Mouse (Mus musculus) heart, embryonic 15.5 days (tissue): ENCODE data around the gene Cort. TPM values are rescaled to one million over a fixed set of nuclear protein-coding genes. Genes with fewer than 3 reads are reported as not detected.

ENCODE experiments used
- ATAC-seq: fragments of 200-750 bp; cut with Nextera tagmentation; replicated peaks from 2 replicates; pipeline ENCODE4 v1.8.0; 2017; ENCODE audit warnings: low read depth, moderate TSS enrichment; ENCODE audit not compliant: insufficient number of reproducible peaks, insufficient read depth, low FRiP score
- H3K27ac ChIP-seq: fragments of 300-500 bp; sonication (generic); 2 replicates; pipeline ENCODE4 v1.5.1; 2015; ENCODE audit warnings: mild to moderate bottlenecking, inconsistent platforms
- H3K27me3 ChIP-seq: fragments of 300-500 bp; sonication (generic); 2 replicates; pipeline ENCODE4 v1.6.1; 2015; ENCODE audit warnings: inconsistent platforms
- H3K36me3 ChIP-seq: fragments of 300-500 bp; sonication (generic); 2 replicates; pipeline ENCODE4 v1.6.1; 2015; ENCODE audit warnings: mild to moderate bottlenecking, inconsistent platforms
- H3K4me1 ChIP-seq: fragments of 300-500 bp; sonication (generic); replicated peaks from 2 replicates; pipeline ENCODE4 v1.6.1; 2015; ENCODE audit warnings: inconsistent platforms
- H3K4me2 ChIP-seq: fragments of 300-500 bp; sonication (generic); 2 replicates; pipeline ENCODE4 v1.6.1; 2015; ENCODE audit warnings: inconsistent platforms, mild to moderate bottlenecking, moderate library complexity
- H3K4me3 ChIP-seq: fragments of 300-500 bp; sonication (generic); 2 replicates; pipeline ENCODE4 v1.5.1; 2015; ENCODE audit warnings: mild to moderate bottlenecking, inconsistent platforms
- H3K9ac ChIP-seq: fragments of 300-500 bp; sonication (generic); 2 replicates; pipeline ENCODE4 v1.6.1; 2015; ENCODE audit warnings: mild to moderate bottlenecking, inconsistent platforms
- H3K9me3 ChIP-seq: fragments of 300-500 bp; sonication (generic); replicated peaks from 2 replicates; pipeline ENCODE4 v1.6.1; 2016; ENCODE audit warnings: inconsistent platforms
- WGBS: fragments of 180-500 bp; shearing (Covaris S2); methylation state at CpG from one replicate; pipeline ENCODE4 v1.1.7; 2015; ENCODE audit warnings: mixed read lengths; 5-methylcytosine and 5-hydroxymethylcytosine counted together
- polyA plus RNA-seq: library from polyadenylated mRNA; unstranded; fragments of >200 nt; fragmentation: Nextera tagmentation; extraction: Ambion mirVana; gene quantifications from 2 replicates; pipeline ENCODE4 v1.2.1, GENCODE M21; 2015

Cort gene
- polyA plus RNA-seq, 1 experiment from 2014 or later, result 0.25 TPM

DNA sequence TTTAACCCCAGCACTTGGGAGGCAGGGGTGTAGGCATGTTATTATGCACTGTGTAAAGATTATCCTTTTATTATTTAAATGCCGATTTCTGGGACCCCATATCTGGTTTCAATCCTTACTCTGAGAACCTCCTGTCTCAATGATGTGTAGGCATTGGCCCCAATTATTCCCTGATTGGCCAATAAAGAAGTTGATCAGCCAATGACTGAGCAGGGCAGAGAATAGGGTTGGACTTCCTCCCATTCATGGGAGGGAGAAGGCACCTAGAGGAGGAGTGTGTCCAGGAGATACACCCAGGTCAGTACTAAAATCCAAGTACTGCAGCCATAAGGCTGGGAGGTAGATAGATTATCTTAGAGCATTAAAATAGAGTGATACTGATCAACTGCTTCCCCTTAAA, 36.6 kb upstream of the Cort start:
- Histone ChIP-seq H3K9ac (no peak overlapping the region), H3K4me2 (no peak overlapping the region), H3K27ac (no peak overlapping the region), H3K4me3 (no peak overlapping the region), H3K4me1 (peaks cover 20% of the 10 kb centered on the region), H3K36me3 (peaks cover 34% of the 10 kb centered on the region), H3K27me3 (no peaks in the 10 kb centered on the region), H3K9me3 (no peaks in the 10 kb centered on the region)
- 68% methylated on average over 1 of the region's 1 CpGs for WGBS
- ATAC-seq, result no peak

DNA sequence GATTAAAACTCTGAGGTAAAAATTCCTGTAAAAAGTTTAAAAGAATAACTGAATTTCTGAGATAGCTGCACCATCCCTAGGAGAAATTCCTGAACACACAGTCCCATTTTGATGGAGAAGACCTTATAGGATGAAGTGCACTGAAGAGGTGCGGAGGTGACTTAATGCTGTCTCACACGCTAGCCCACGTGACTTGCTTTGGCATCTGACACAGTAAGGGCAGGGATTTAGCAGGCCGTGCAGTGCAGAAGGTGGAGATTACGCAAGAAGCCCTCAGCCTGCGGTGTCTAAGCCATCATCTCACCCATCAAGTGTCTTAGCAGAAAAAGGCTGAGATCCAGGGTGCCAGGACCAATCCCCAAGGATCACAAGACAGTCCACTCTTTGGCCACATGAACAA, 34.6 kb upstream of the Cort start:
- H3K27ac ChIP-seq, result no peak overlapping the region
- no peak overlapping the region for H3K4me2 ChIP-seq
- no peaks in the 10 kb centered on the region for H3K27me3 ChIP-seq
- no peak for ATAC-seq
- H3K4me3 ChIP-seq, result no peak overlapping the region
- H3K9me3 ChIP-seq, result no peaks in the 10 kb centered on the region
- no peak overlapping the region for H3K9ac ChIP-seq
- 96% methylated on average over 6 of the region's 6 CpGs for WGBS
- peaks cover 16% of the 10 kb centered on the region for H3K4me1 ChIP-seq
- peaks cover 53% of the 10 kb centered on the region for H3K36me3 ChIP-seq

DNA sequence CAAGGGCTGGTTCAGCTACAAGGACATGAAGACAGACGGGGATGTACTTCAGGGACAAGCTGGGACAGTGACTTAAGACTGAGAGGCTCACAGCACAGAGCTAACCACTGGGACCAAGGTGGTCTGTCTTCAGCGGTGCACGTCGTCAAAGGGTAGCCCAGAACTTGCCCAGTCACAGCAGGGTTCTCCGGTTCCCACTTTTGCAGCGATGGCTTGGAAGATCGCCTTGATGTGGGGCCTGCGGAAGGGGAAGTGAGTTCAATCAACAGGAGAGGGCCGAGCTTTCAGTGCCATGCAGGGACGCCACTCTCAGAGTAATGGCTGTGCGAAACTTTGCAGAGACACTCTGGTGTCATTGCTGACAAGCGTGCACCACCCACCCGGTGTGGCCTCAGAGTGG, 33.3 kb upstream of the Cort start:
- peaks cover 4% of the 10 kb centered on the region for H3K4me1 ChIP-seq
- no peaks in the 10 kb centered on the region for H3K27me3 ChIP-seq
- 85% methylated on average over 13 of the region's 13 CpGs for WGBS
- H3K9me3 ChIP-seq, result no peaks in the 10 kb centered on the region
- no peak overlapping the region for H3K27ac ChIP-seq
- no peak for ATAC-seq
- H3K9ac ChIP-seq, result no peak overlapping the region
- H3K36me3 ChIP-seq, result peaks cover 65% of the 10 kb centered on the region
- no peak overlapping the region for H3K4me3 ChIP-seq
- H3K4me2 ChIP-seq, result no peak overlapping the region

DNA sequence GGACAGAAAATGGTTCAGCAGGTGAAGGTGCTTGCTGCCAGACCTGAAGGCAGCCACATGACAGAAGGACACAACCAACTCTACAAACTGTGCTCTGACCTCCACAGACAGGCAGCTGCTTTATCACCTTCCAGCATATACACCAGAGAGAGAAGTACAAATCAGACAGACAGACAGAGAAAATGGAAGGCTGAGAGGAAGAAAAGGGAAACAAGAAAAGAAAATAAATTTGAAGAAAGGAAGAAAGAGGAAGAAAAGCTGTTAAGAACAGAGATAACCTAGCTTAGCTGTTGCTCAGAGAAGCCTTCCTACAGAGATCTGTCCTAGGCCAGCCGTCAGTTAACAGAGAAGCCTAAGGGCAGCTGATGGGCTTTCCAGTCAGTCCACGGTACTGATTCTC, 32.6 kb upstream of the Cort start:
- Histone ChIP-seq H3K4me1 (no peaks in the 10 kb centered on the region), H3K9ac (no peak overlapping the region), H3K9me3 (no peaks in the 10 kb centered on the region), H3K36me3 (peaks cover 72% of the 10 kb centered on the region), H3K4me3 (no peak overlapping the region), H3K27ac (no peak overlapping the region), H3K4me2 (no peak overlapping the region), H3K27me3 (no peaks in the 10 kb centered on the region)
- 84% methylated on average over 2 of the region's 2 CpGs for WGBS
- ATAC-seq, result no peak

DNA sequence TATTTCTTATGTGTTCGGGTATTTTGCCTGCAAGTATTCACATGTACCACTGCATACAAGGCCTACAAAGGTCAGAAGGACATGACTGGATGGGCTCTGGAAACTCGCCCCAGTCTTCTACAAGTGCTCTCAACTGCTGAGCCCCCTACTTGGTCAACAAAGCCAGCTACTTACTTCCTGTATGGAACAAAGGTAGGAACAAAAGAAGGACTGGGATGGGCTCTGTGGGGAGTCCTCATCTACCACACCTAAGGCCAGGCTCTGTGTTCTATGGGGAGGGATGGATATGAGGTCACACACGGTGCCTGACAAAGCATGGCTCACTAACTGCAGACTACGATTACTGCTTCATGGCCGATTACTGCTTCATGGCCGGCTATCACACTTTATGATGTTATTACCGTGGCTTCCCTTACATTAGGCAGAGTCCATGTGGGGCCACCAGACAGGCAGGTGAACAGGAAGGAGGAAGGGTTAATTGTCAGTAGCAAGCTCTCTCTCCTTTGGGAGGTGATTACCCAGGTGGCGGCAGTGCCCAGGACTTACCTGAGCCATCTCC, 30.9 kb upstream of the Cort start:
- peaks cover 88% of the 10 kb centered on the region for H3K36me3 ChIP-seq
- 90% methylated on average over 8 of the region's 8 CpGs for WGBS

DNA sequence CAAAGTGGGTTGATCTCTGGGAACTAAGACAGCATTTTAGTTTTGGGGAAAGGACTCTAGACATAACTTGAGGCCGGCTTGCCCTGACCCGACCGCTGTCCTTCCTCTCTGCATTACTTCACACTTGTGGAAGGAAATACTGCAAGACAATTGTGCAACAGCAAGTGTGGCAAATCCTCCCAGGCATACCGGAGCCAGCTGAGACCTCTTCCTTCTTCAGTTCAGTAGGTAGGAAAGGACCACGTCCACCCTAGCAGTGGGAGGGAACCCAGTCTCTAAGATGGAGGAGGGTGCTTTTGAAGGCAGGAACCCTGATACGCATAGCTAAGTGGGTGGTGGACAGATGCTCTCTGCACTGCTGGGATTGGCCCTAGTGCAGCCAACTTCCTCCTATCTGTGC, 29.1 kb upstream of the Cort start:
- H3K4me2 ChIP-seq, result no peak overlapping the region
- H3K9ac ChIP-seq, result no peak overlapping the region
- no peak for ATAC-seq
- H3K27me3 ChIP-seq, result no peaks in the 10 kb centered on the region
- H3K4me3 ChIP-seq, result no peak overlapping the region
- H3K4me1 ChIP-seq, result no peaks in the 10 kb centered on the region
- WGBS, result 90% methylated on average over 6 of the region's 6 CpGs
- no peak overlapping the region for H3K27ac ChIP-seq
- peaks cover 88% of the 10 kb centered on the region for H3K36me3 ChIP-seq
- no peaks in the 10 kb centered on the region for H3K9me3 ChIP-seq

More for the DNA sequence above, 30.9 kb upstream of the Cort start:
- H3K27ac ChIP-seq, result no peak overlapping the region
- H3K4me1 ChIP-seq, result no peaks in the 10 kb centered on the region
- no peak overlapping the region for H3K4me3 ChIP-seq
- no peak for ATAC-seq
- H3K4me2 ChIP-seq, result no peak overlapping the region
- H3K27me3 ChIP-seq, result no peaks in the 10 kb centered on the region
- H3K9ac ChIP-seq, result no peak overlapping the region
- no peaks in the 10 kb centered on the region for H3K9me3 ChIP-seq

DNA sequence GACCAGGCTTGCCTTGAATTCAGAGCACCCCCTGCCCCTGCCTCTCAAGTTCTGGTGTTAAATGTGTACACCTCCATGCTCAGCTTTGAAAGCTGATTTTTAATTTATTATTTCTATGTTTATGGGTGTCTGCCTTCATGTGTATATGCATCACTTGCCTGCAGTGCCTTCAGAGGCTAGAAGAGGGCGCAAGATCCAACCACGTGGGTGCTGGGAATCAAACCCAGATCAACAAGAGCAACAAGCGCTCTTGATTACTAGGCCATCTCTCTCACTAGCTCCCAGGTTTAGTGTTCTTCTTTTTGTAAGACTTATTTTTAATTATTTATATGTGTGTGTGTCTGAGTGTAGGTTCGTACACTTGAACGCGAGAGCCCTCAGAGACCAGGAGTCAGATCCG, 28.3 kb upstream of the Cort start:
- H3K36me3 ChIP-seq, result peaks cover 96% of the 10 kb centered on the region
- no peaks in the 10 kb centered on the region for H3K27me3 ChIP-seq
- 98% methylated on average over 7 of the region's 7 CpGs for WGBS
- H3K4me1 ChIP-seq, result no peaks in the 10 kb centered on the region
- no peak overlapping the region for H3K27ac ChIP-seq
- ATAC-seq, result no peak
- H3K9ac ChIP-seq, result no peak overlapping the region
- H3K4me2 ChIP-seq, result no peak overlapping the region
- no peaks in the 10 kb centered on the region for H3K9me3 ChIP-seq
- H3K4me3 ChIP-seq, result no peak overlapping the region

DNA sequence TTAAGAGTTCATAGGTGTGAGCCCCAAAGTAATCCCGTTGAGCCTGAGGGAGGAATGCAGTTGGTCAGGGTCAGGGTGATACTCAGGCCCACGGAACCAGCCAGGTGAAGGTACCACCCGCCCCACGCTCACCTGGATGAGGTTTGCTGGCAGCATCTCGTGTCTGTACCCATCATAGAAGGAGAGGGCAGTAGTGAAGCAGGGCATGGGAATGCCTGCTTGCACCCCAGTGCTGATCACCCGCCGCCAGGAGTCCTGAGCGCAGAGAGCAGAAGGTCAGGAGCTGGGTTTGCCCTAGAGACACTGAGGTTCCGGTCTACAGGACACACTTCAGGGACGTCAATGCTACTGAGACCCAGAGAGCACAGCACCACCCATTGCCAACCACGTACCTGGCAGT, 24.2 kb upstream of the Cort start:
- Histone ChIP-seq H3K27me3 (no peaks in the 10 kb centered on the region), H3K4me1 (0 out of 2 replicates have a peak, but pooled peaks cover 2% of the 10 kb centered on the region), H3K27ac (no peak overlapping the region), H3K9ac (no peak overlapping the region), H3K36me3 (peaks cover 65% of the 10 kb centered on the region), H3K4me2 (no peak overlapping the region), H3K9me3 (no peaks in the 10 kb centered on the region), H3K4me3 (no peak overlapping the region)
- 89% methylated on average over 11 of the region's 11 CpGs for WGBS
- no peak for ATAC-seq

DNA sequence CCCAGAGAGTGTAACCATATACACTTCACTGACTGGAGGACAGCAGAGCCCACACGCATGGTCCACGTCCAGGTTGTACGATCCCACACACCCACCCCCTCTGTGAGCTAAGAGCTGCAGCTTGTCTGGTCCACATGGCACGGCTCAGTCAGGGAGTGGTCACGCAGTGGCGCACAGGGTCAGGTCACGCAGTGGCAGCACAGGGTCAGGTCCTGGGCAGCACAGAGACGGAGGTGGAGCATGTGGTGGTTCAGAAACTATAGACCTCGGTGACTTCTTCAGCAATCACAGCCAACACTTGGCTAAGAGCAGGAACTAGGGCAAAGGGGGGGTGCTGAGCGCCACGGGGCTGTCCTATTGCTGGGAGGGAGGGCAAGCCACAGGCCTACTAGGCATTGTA, 23.7 kb upstream of the Cort start:
- Histone ChIP-seq H3K9ac (no peak overlapping the region), H3K9me3 (no peaks in the 10 kb centered on the region), H3K27me3 (no peaks in the 10 kb centered on the region), H3K4me1 (0 out of 2 replicates have a peak, but pooled peaks cover 2% of the 10 kb centered on the region), H3K36me3 (peaks cover 60% of the 10 kb centered on the region), H3K4me3 (no peak overlapping the region), H3K4me2 (no peak overlapping the region), H3K27ac (no peak overlapping the region)
- 88% methylated on average over 11 of the region's 11 CpGs for WGBS
- ATAC-seq, result no peak

DNA sequence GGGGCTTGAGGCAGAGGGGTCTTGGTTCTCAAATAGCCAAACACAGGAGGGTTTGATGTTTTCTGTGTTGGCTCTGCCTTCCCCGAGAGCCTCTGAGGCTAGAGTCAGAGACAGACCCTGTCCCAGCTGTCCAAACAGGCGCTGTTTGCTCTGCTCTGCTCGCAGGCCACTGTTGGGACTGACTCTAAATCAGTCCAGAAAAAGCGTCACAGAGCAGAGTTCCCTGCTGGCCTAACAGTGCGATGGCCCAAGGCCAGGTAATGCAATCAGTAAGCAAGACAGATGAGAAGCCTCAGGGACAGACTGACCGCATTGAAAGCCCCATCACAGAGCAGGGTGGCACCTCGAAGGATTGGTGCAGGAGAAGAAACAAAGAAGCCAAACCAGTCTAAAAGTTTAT, 23.0 kb upstream of the Cort start:
- 63% methylated on average over 7 of the region's 7 CpGs for WGBS
- H3K27ac ChIP-seq, result no peak overlapping the region
- H3K4me2 ChIP-seq, result no peak overlapping the region
- H3K4me3 ChIP-seq, result no peak overlapping the region
- ATAC-seq, result no peak
- H3K9me3 ChIP-seq, result no peaks in the 10 kb centered on the region
- peaks cover 54% of the 10 kb centered on the region for H3K36me3 ChIP-seq
- H3K9ac ChIP-seq, result no peak overlapping the region
- H3K4me1 ChIP-seq, result 0 out of 2 replicates have a peak, but pooled peaks cover 3% of the 10 kb centered on the region
- no peaks in the 10 kb centered on the region for H3K27me3 ChIP-seq

DNA sequence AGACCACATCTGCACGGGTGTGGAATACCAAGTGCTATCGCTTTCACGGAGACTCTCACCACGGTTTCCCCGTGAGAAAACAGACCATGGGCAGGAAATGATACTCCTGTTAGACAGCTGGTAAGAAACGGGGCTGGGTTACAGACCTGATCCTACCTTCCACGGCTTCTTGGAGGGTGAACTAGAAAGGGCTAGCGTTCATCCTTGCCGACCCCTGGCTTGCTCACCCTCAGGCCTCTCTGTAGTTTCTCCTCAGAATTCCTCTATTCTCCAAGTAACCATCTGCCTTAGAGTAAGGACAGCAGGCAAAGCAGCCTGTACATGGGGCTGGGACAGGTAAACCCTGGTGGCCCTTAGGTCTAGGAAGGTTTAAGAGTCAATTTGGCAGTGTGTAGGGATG, 22.6 kb upstream of the Cort start:
- H3K27me3 ChIP-seq, result no peaks in the 10 kb centered on the region
- H3K9ac ChIP-seq, result no peak overlapping the region
- H3K4me1 ChIP-seq, result 0 out of 2 replicates have a peak, but pooled peaks cover 5% of the 10 kb centered on the region
- no peak overlapping the region for H3K27ac ChIP-seq
- no peak overlapping the region for H3K4me2 ChIP-seq
- no peak overlapping the region for H3K4me3 ChIP-seq
- ATAC-seq, result no peak
- 80% methylated on average over 9 of the region's 9 CpGs for WGBS
- H3K9me3 ChIP-seq, result no peaks in the 10 kb centered on the region
- peaks cover 50% of the 10 kb centered on the region for H3K36me3 ChIP-seq

DNA sequence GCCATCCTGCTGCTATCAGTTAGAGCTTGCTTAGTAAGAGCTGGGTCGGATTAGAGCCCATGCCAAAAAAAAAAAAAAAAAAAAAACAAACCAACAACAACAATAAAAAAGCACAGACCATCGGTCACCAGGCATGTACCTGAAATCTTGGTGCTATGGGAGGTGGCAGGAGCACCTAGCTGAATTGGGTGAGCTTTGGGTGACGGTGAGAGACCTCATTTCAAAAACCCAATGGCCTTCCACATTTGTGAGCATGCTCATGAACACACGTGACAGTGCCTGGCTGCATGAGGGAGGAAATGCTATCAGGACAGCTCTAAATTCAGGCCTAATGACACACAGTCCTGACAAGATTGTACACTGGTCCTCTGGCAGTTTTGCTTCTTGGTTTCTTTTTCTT, 21.5 kb upstream of the Cort start:
- no peaks in the 10 kb centered on the region for H3K9me3 ChIP-seq
- WGBS, result 63% methylated on average over 4 of the region's 4 CpGs
- no peak overlapping the region for H3K4me2 ChIP-seq
- ATAC-seq, result no peak
- H3K36me3 ChIP-seq, result peaks cover 38% of the 10 kb centered on the region
- H3K4me1 ChIP-seq, result 0 out of 2 replicates have a peak, but pooled peaks cover 5% of the 10 kb centered on the region
- H3K9ac ChIP-seq, result no peak overlapping the region
- H3K4me3 ChIP-seq, result no peak overlapping the region
- H3K27ac ChIP-seq, result no peak overlapping the region
- H3K27me3 ChIP-seq, result no peaks in the 10 kb centered on the region
